Mouse (Mus musculus): ENCODE measurements at regions not wholly inside any gene's neighbourhood (a gene's known extent, or its start where the extent isn't known, plus 50 kb on each side); places are given as distances from the start of the nearest gene placed in this dataset.

DNA sequence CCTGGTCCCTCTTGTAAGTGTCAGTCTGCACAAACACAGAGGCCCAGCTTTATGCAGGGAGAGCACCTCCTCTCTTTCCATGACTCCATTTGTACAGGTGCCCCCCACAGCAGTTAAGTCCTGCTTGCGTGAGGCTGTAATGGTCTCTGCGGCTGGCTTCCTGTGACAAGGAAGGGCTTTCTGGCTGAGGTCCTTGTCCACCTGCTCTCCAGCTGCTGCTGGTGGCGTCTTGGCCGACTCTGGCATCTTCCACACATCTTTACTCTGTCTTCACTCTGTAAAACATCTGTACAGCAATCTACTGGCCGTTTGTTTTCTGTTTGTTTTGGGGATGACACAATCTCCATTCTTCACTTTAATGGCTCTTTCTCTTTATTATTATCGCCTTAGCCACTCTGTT, 60.8 kb downstream of the Rpusd4 start:
- ATAC-seq (replicated peaks; ENCODE audit: low FRiP score) (no peak), DNase-seq (ENCODE audit: low spot score) (no peak)
- WGBS: 78% methylated on average over 6 of the region's 6 CpGs
- no peaks in the 10 kb centered on the region for H3K9me3 ChIP-seq (ENCODE audit: control insufficient read depth, low read length)
- H3K4me2 ChIP-seq (ENCODE audit: low read depth, low read length, severe bottlenecking): no peak overlapping the region
- no peaks in the 10 kb centered on the region for H3K36me3 ChIP-seq (ENCODE audit: control insufficient read depth, insufficient read depth, low read length)
- H3K9ac ChIP-seq (ENCODE audit: low read length): no peak overlapping the region
- H3K4me3 ChIP-seq (ENCODE audit: low read depth, low read length): no peak overlapping the region
- 0 out of 2 replicates have a peak overlapping the region, but pooled peaks have one; percentile 20 for H3K27ac ChIP-seq (ENCODE audit: low read depth, low read length)
- peaks cover 28% of the 10 kb centered on the region for H3K4me1 ChIP-seq (replicated peaks; ENCODE audit: control insufficient read depth, insufficient read depth, low read length)
- peaks cover 38% of the 10 kb centered on the region for H3K27me3 ChIP-seq (ENCODE audit: control insufficient read depth, insufficient read depth, low read length)

DNA sequence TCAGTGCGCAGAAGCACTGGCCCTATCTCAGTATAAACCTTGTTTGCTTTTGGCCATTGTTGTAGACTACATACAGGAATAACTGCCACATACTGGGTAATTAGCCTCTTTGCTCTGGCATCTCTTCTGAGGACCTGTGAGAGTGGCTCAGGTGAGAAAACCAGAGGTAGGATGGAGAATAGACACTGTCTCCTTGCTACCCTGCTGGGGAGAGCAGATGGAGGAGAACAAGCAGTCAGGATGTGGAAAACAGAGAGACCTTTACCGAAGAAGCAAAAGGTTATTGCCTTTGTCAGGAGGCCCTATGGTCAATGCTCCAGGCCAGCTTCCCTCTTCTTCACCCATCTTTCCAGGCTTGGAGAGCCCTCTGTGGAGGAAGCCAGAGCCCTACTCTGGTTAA, 62.7 kb downstream of the Rpusd4 start:
- Histone ChIP-seq H3K4me2 (ENCODE audit: low read depth, low read length, severe bottlenecking) (no peak overlapping the region), H3K27ac (ENCODE audit: low read depth, low read length) (peak overlapping the region; percentile 86), H3K9ac (ENCODE audit: low read length) (peak overlapping the region; percentile 41), H3K36me3 (ENCODE audit: control insufficient read depth, insufficient read depth, low read length) (no peaks in the 10 kb centered on the region), H3K27me3 (ENCODE audit: control insufficient read depth, insufficient read depth, low read length) (peaks cover 42% of the 10 kb centered on the region), H3K4me3 (ENCODE audit: low read depth, low read length) (no peak overlapping the region), H3K9me3 (ENCODE audit: control insufficient read depth, low read length) (no peaks in the 10 kb centered on the region), H3K4me1 (replicated peaks; ENCODE audit: control insufficient read depth, insufficient read depth, low read length) (peaks cover 28% of the 10 kb centered on the region)
- ATAC-seq (replicated peaks; ENCODE audit: low FRiP score): no peak
- DNase-seq (ENCODE audit: low spot score): no peak
- WGBS: 83% methylated on average over 2 of the region's 2 CpGs

DNA sequence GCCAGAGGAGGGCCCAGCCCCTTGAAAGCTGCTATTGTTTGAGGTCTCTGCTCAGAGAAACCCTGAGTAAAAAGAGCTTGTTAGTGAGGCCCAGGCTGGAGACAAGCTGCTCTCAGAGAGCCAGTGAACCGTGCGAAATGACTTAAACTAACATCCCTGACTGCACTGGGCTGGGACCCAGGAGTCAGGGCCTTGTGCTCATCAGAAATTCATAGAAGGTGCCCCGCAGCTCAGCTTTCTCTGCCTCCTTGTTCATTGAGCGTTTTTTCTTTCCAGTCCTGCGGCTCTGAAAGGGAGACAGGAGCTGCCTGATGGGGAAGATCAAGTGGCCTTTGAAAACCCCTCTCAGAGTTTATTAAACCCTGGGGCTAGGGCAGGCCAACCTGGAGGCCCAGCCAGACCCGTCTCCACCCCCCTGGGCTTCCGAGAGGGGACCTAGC, 63.6 kb downstream of the Rpusd4 start:
- ATAC-seq (replicated peaks; ENCODE audit: low FRiP score) (peak; percentile 93), DNase-seq (ENCODE audit: low spot score) (peak; percentile 88)
- Histone ChIP-seq H3K27me3 (ENCODE audit: control insufficient read depth, insufficient read depth, low read length) (peaks cover 44% of the 10 kb centered on the region), H3K9me3 (ENCODE audit: control insufficient read depth, low read length) (no peaks in the 10 kb centered on the region), H3K36me3 (ENCODE audit: control insufficient read depth, insufficient read depth, low read length) (no peaks in the 10 kb centered on the region), H3K4me1 (replicated peaks; ENCODE audit: control insufficient read depth, insufficient read depth, low read length) (peaks cover 29% of the 10 kb centered on the region), H3K27ac (ENCODE audit: low read depth, low read length) (peak overlapping the region; percentile 86), H3K4me2 (ENCODE audit: low read depth, low read length, severe bottlenecking) (no peak overlapping the region), H3K4me3 (ENCODE audit: low read depth, low read length) (no peak overlapping the region), H3K9ac (ENCODE audit: low read length) (peak overlapping the region; percentile 41)
- 2% methylated on average over 7 of the region's 7 CpGs for WGBS

DNA sequence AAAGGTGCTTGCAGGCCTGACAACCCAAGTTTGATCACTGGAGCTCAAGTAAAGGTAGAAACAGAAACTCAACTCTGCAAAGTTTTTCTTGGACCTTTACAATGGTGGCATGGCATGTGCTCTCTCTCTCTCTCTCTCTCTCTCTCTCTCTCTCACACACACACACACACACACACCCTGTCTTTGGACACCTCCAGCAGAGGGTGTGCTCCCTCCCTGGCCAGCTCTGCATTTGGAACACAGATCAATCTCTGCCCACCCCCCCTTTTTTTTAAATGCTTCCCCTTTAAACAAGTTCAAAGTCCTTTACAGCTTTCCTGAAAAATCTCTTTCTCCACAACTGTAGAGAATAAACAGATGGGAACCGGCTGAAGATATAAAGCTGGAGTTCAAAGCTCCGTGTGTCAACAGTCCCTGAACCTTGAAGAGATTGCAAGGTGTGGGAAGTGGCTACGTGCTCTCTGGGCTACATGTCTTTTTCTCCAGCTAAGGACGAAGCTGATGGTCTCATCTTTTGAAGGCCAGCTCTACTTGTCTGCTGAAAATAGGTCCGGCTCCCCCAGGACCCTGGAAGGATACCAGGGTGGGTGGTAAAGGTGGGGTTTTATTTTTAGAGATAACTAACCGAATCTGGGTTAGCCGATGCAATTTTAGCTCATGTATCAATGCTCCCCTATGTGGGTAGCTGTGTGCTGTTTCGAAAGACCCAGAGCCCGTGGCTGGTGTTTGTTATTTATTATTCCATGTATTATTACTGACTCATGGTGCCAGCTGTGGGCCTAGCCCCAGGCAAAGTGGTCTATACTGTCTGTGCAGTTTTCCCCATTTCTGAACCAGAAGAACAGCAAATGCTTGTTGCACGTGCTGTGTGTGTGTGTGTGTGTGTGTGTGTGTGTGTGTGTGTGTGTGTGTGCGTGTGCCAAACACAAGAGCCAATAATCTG, 65.3 kb downstream of the Rpusd4 start:
- H3K4me1 ChIP-seq (replicated peaks; ENCODE audit: control insufficient read depth, insufficient read depth, low read length): peaks cover 26% of the 10 kb centered on the region
- DNase-seq (ENCODE audit: low spot score): no peak
- no peak overlapping the region; the same call in 1 of the 2 replicates for H3K27ac ChIP-seq (ENCODE audit: low read depth, low read length)
- no peak overlapping the region for H3K4me2 ChIP-seq (ENCODE audit: low read depth, low read length, severe bottlenecking)
- H3K27me3 ChIP-seq (ENCODE audit: control insufficient read depth, insufficient read depth, low read length): peaks cover 42% of the 10 kb centered on the region
- H3K9me3 ChIP-seq (ENCODE audit: control insufficient read depth, low read length): no peaks in the 10 kb centered on the region
- ATAC-seq (replicated peaks; ENCODE audit: low FRiP score): no peak
- no peak overlapping the region for H3K9ac ChIP-seq (ENCODE audit: low read length)
- no peaks in the 10 kb centered on the region for H3K36me3 ChIP-seq (ENCODE audit: control insufficient read depth, insufficient read depth, low read length)
- H3K4me3 ChIP-seq (ENCODE audit: low read depth, low read length): no peak overlapping the region
- 77% methylated on average over 11 of the region's 11 CpGs for WGBS

DNA sequence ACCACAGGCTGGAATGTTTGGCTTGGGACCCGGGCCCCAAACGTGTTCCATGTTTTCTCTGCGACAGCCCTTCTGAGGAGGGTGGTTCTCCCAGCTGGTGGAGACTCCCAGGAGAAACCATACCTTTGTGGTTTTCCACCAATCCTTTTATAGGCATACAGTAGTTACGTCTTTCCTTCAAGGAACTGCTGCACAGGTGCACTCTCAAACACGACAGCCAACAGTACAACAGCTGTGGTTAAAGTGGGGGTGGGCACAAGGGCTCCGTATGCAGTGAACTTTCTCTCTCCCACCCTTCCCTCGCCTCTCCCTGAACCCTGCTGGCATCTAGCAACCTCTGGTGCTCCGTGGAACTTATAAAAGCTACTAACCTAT, 66.0 kb downstream of the Rpusd4 start:
- no peak overlapping the region for H3K27ac ChIP-seq (ENCODE audit: low read depth, low read length)
- H3K4me3 ChIP-seq (ENCODE audit: low read depth, low read length): no peak overlapping the region
- H3K27me3 ChIP-seq (ENCODE audit: control insufficient read depth, insufficient read depth, low read length): peaks cover 40% of the 10 kb centered on the region
- H3K4me2 ChIP-seq (ENCODE audit: low read depth, low read length, severe bottlenecking): no peak overlapping the region
- WGBS: 82% methylated on average over 8 of the region's 8 CpGs
- no peak overlapping the region for H3K9ac ChIP-seq (ENCODE audit: low read length)
- H3K9me3 ChIP-seq (ENCODE audit: control insufficient read depth, low read length): no peaks in the 10 kb centered on the region
- DNase-seq (ENCODE audit: low spot score): peak; percentile 45
- H3K36me3 ChIP-seq (ENCODE audit: control insufficient read depth, insufficient read depth, low read length): no peaks in the 10 kb centered on the region
- no peak for ATAC-seq (replicated peaks; ENCODE audit: low FRiP score)
- peaks cover 26% of the 10 kb centered on the region for H3K4me1 ChIP-seq (replicated peaks; ENCODE audit: control insufficient read depth, insufficient read depth, low read length)

DNA sequence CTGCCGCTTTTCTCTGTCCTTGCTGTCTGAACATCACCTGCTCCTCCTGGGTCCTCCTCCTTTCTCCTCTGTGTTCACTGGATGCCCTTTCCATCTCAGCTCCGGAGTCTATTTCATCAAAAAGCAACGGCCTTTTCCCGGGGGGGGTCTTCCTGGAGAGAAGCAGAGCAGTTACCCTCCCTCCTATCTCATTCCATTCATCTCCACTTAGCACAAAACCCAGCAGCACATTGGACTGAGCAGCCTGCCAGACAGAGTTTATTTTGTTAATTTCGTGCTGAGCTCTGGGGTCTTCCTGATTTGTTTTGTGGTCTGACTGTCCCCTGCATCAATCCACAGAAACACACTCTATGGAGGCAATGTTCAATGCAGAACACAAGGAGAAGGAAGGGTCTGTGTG, 66.9 kb downstream of the Rpusd4 start:
- Histone ChIP-seq H3K27ac (ENCODE audit: low read depth, low read length) (no peak overlapping the region), H3K27me3 (ENCODE audit: control insufficient read depth, insufficient read depth, low read length) (peaks cover 32% of the 10 kb centered on the region), H3K36me3 (ENCODE audit: control insufficient read depth, insufficient read depth, low read length) (no peaks in the 10 kb centered on the region), H3K4me1 (replicated peaks; ENCODE audit: control insufficient read depth, insufficient read depth, low read length) (peaks cover 26% of the 10 kb centered on the region), H3K4me2 (ENCODE audit: low read depth, low read length, severe bottlenecking) (no peak overlapping the region), H3K4me3 (ENCODE audit: low read depth, low read length) (no peak overlapping the region), H3K9me3 (ENCODE audit: control insufficient read depth, low read length) (no peaks in the 10 kb centered on the region), H3K9ac (ENCODE audit: low read length) (no peak overlapping the region)
- ATAC-seq (replicated peaks; ENCODE audit: low FRiP score): no peak
- WGBS: 66% methylated on average over 5 of the region's 5 CpGs
- no peak for DNase-seq (ENCODE audit: low spot score)

DNA sequence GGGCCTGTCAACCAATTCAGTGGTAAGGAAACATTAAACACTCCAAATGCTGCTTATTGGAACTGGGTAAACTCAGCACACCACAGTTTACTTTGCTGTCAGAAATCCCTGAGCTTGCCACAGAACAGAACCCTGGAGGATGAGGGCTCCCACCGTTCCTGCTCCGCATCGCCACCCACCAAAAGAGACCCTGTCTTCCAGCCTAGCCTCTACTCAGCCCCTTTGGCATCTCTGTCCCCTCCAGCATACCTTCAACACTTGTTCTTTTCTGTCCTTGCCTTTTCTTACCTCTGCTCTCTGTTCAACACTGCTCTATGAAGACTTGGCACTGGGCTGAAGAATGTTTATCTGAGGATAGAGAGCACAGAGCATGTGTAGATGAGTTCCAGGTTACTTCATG, 67.5 kb downstream of the Rpusd4 start:
- no peak for ATAC-seq (replicated peaks; ENCODE audit: low FRiP score)
- WGBS: 89% methylated on average over 3 of the region's 3 CpGs

DNA sequence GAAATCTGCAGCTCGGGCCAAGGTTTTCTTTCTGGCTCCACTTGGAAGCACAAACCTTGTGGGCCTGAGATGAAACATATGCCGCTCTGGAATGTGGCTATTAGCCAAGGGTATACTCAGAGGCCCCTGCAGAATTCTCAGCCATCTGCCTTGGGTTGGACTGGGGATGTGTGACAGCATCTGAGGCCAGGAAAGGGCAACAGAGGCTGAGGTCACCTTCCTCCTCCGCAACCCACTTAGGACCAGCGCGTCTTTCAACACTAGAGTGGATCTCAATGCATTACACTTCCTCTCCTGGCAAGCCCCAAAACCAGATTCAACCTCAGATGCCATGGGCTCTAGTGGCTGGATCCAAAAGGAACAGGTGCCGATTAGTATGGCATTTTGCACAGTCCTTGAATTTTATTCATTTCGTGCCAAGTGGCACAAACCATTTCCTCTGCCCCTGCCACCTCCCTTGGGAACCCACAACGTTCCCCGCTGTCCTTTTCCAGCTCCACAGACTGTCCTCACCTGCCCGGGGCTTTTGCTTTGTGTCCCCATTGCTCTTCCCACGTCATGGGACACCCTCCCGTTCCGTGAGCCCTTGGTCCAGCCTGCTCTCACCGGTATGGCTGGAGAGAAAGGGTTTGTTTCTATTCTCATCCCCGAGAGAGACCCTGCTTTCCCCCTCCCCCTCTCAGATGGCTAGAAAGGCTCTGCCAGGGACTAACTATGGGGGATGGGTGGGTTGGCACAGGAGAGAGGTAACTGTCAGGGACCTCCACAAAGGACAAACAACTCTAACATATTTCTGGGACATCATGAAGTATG, 68.4 kb downstream of the Rpusd4 start:
- no peaks in the 10 kb centered on the region for H3K36me3 ChIP-seq (ENCODE audit: control insufficient read depth, insufficient read depth, low read length)
- peaks cover 14% of the 10 kb centered on the region for H3K4me1 ChIP-seq (replicated peaks; ENCODE audit: control insufficient read depth, insufficient read depth, low read length)
- H3K4me2 ChIP-seq (ENCODE audit: low read depth, low read length, severe bottlenecking): no peak overlapping the region
- no peaks in the 10 kb centered on the region for H3K9me3 ChIP-seq (ENCODE audit: control insufficient read depth, low read length)
- WGBS: 60% methylated on average over 15 of the region's 15 CpGs
- H3K4me3 ChIP-seq (ENCODE audit: low read depth, low read length): no peak overlapping the region
- H3K27me3 ChIP-seq (ENCODE audit: control insufficient read depth, insufficient read depth, low read length): peaks cover 24% of the 10 kb centered on the region; the same call in 1 of the 2 replicates
- H3K27ac ChIP-seq (ENCODE audit: low read depth, low read length): 0 out of 2 replicates have a peak overlapping the region, but pooled peaks have one; percentile 7
- DNase-seq (ENCODE audit: low spot score) (no peak), ATAC-seq (replicated peaks; ENCODE audit: low FRiP score) (no peak)
- H3K9ac ChIP-seq (ENCODE audit: low read length): no peak overlapping the region

More for the DNA sequence above, 67.5 kb downstream of the Rpusd4 start:
- DNase-seq (ENCODE audit: low spot score): peak; percentile 47
- Histone ChIP-seq H3K9ac (ENCODE audit: low read length) (no peak overlapping the region), H3K9me3 (ENCODE audit: control insufficient read depth, low read length) (no peaks in the 10 kb centered on the region), H3K27ac (ENCODE audit: low read depth, low read length) (no peak overlapping the region), H3K4me2 (ENCODE audit: low read depth, low read length, severe bottlenecking) (no peak overlapping the region), H3K4me3 (ENCODE audit: low read depth, low read length) (no peak overlapping the region), H3K36me3 (ENCODE audit: control insufficient read depth, insufficient read depth, low read length) (no peaks in the 10 kb centered on the region), H3K27me3 (ENCODE audit: control insufficient read depth, insufficient read depth, low read length) (peaks cover 26% of the 10 kb centered on the region), H3K4me1 (replicated peaks; ENCODE audit: control insufficient read depth, insufficient read depth, low read length) (peaks cover 19% of the 10 kb centered on the region)

Measured in forebrain, embryonic 11.5 days (tissue).